26 mouse cellular contexts compared by ENCODE assay signal in genomic region chr6:73113898-73114297, GRCm38 (mm10).
DNase-seq lines count a peak whose midpoint lies in the region; ATAC-seq and TF ChIP-seq lines count a peak whose summit lies in the region.
"Had no signal": no experiment of that assay in that cellular context is flagged by ENCODE, and none has a peak within 500 bp of the region (broad histone marks: within the 10 kb centered on the region; RNA-seq: fewer than 3 reads in every experiment).

No protein-coding gene starts in this region.

- 0 out of 2 replicates have a peak, but pooled peaks cover 2% of the 10 kb centered on the region for H3K4me1 ChIP-seq in limb, embryonic 14.5 days (ENCODE audit: control insufficient read depth, insufficient read depth, low read length)
- no peaks in the 10 kb centered on the region for H3K4me1 ChIP-seq in limb, embryonic 10.5 days
- H3K4me1 ChIP-seq in MEL (ENCODE audit: control insufficient read depth in 1 of 2, insufficient read depth in 2 of 2, low read length in 2 of 2): no peaks in the 10 kb centered on the region
- H3K4me1 ChIP-seq: embryonic facial prominence, embryonic 12.5 days; forebrain, embryonic 15.5 days; heart, embryonic 10.5 days; hindbrain, embryonic 12.5 days; intestine, embryonic 15.5 days; limb, embryonic 13.5 days; liver, embryonic 12.5 days; neural tube, embryonic 15.5 days had no signal

- TF ChIP-seq CTCF in MEL (IDR thresholded peaks at IDR 0.05 in 2 of 3, conservative IDR thresholded peaks at IDR 0.05 in 1 of 3; ENCODE audit: control insufficient read depth in 1 of 3, insufficient read depth in 1 of 3, low read depth in 2 of 3, low read length in 3 of 3, poor library complexity in 1 of 3, severe bottlenecking in 1 of 3): no peak

- H3K9me3 ChIP-seq in limb, embryonic 14.5 days (ENCODE audit: control insufficient read depth, low read length): no peaks in the 10 kb centered on the region
- H3K9me3 ChIP-seq in limb, embryonic 10.5 days (replicated peaks): no peaks in the 10 kb centered on the region
- no peaks in the 10 kb centered on the region for H3K9me3 ChIP-seq in MEL (replicated peaks; ENCODE audit: insufficient read depth, low read length)
- H3K9me3 ChIP-seq: embryonic facial prominence, embryonic 12.5 days; forebrain, embryonic 15.5 days; heart, embryonic 10.5 days; heart, embryonic 15.5 days; hindbrain, embryonic 12.5 days; intestine, embryonic 15.5 days; limb, embryonic 13.5 days; liver, embryonic 12.5 days; neural tube, embryonic 15.5 days had no signal

- no peak overlapping the region for H3K9ac ChIP-seq in limb, embryonic 14.5 days (ENCODE audit: low read depth, low read length, severe bottlenecking)
- no peak overlapping the region for H3K9ac ChIP-seq in MEL (ENCODE audit: control insufficient read depth, low read depth, low read length, poor library complexity, severe bottlenecking)
- H3K9ac ChIP-seq: embryonic facial prominence, embryonic 12.5 days; forebrain, embryonic 15.5 days; heart, embryonic 15.5 days; hindbrain, embryonic 12.5 days; intestine, embryonic 15.5 days; limb, embryonic 13.5 days; liver, embryonic 12.5 days; liver, postnatal 0 days; neural tube, embryonic 15.5 days had no signal

- DNase-seq in heart, adult 11 months: peak; percentile 55
- no peak for DNase-seq in heart, adult 8-10 months (ENCODE audit: low spot score)
- DNase-seq in limb, embryonic 14.5 days (ENCODE audit: low spot score): no peak
- DNase-seq in limb, embryonic 10.5 days (ENCODE audit: low spot score): no peak
- DNase-seq in MEL (ENCODE audit: low read depth, low spot score): peak; percentile 1
- no peak for DNase-seq in ovary, postnatal 10 days (ENCODE audit: low spot score)
- no peak for DNase-seq in adrenal gland, postnatal 14 days
- DNase-seq: cerebellum, adult 9-10 months; cerebellum, postnatal 36 days; embryo, embryonic 11 days; liver, postnatal 0 days; midbrain, embryonic 14.5 days; right cerebral cortex, postnatal 25 days; thymus, postnatal 25 days had no signal

- no peaks in the 10 kb centered on the region for H3K27me3 ChIP-seq in limb, embryonic 14.5 days (ENCODE audit: control insufficient read depth, insufficient read depth, low read length)
- H3K27me3 ChIP-seq in limb, embryonic 10.5 days (ENCODE audit: low read depth, poor library complexity, severe bottlenecking): no peaks in the 10 kb centered on the region
- no peaks in the 10 kb centered on the region for H3K27me3 ChIP-seq in MEL (ENCODE audit: control insufficient read depth in 1 of 2, insufficient read depth in 2 of 2, low read length in 2 of 2)
- H3K27me3 ChIP-seq: embryonic facial prominence, embryonic 12.5 days; forebrain, embryonic 15.5 days; heart, embryonic 15.5 days; hindbrain, embryonic 12.5 days; intestine, embryonic 15.5 days; limb, embryonic 13.5 days; liver, embryonic 12.5 days; neural tube, embryonic 15.5 days had no signal

- no peak for TF ChIP-seq EP300 in MEL (IDR thresholded peaks at IDR 0.05; ENCODE audit: low read depth in 1 of 2, low read length in 2 of 2)

- H3K4me2 ChIP-seq in limb, embryonic 14.5 days (replicated peaks; ENCODE audit: low read depth, low read length, severe bottlenecking): no peak overlapping the region
- H3K4me2 ChIP-seq: embryonic facial prominence, embryonic 12.5 days; forebrain, embryonic 15.5 days; heart, embryonic 15.5 days; hindbrain, embryonic 12.5 days; intestine, embryonic 15.5 days; limb, embryonic 13.5 days; liver, embryonic 12.5 days; neural tube, embryonic 15.5 days had no signal

- no peaks in the 10 kb centered on the region for H3K79me2 ChIP-seq in MEL (ENCODE audit: control insufficient read depth, insufficient read depth, low read length, poor library complexity)

- TF ChIP-seq POLR2A in limb, embryonic 14.5 days (IDR thresholded peaks at IDR 0.05; ENCODE audit: borderline replicate concordance, extremely low read depth, insufficient read depth, insufficient read length): no peak
- TF ChIP-seq POLR2A in MEL (IDR thresholded peaks at IDR 0.05; ENCODE audit: control insufficient read depth in 1 of 2, insufficient read depth in 1 of 2, low read depth in 1 of 2, low read length in 2 of 2, poor library complexity in 1 of 2): no peak

- H3K27ac ChIP-seq in limb, embryonic 14.5 days (replicated peaks; ENCODE audit: low read depth, low read length): no peak overlapping the region
- H3K27ac ChIP-seq in limb, embryonic 10.5 days: no peak overlapping the region
- no peak overlapping the region for H3K27ac ChIP-seq in MEL (ENCODE audit: control insufficient read depth, low read depth, low read length)
- H3K27ac ChIP-seq: embryonic facial prominence, embryonic 12.5 days; forebrain, embryonic 15.5 days; heart, embryonic 10.5 days; heart, embryonic 15.5 days; hindbrain, embryonic 12.5 days; hindbrain, postnatal 0 days; intestine, embryonic 15.5 days; left cerebral cortex, adult 2 months; limb, embryonic 13.5 days; liver, embryonic 12.5 days; neural tube, embryonic 15.5 days had no signal

- no peak for TF ChIP-seq RAD21 in MEL (IDR thresholded peaks at IDR 0.05; ENCODE audit: low read depth, low read length)

- no peaks in the 10 kb centered on the region for H3K36me3 ChIP-seq in limb, embryonic 14.5 days (ENCODE audit: control insufficient read depth, insufficient read depth, low read length)
- H3K36me3 ChIP-seq in limb, embryonic 10.5 days: no peaks in the 10 kb centered on the region
- no peaks in the 10 kb centered on the region for H3K36me3 ChIP-seq in MEL (ENCODE audit: control insufficient read depth in 1 of 2, insufficient read depth in 2 of 2, low read length in 2 of 2)
- H3K36me3 ChIP-seq: embryonic facial prominence, embryonic 12.5 days; forebrain, embryonic 15.5 days; heart, embryonic 10.5 days; heart, embryonic 15.5 days; hindbrain, embryonic 12.5 days; intestine, embryonic 15.5 days; limb, embryonic 13.5 days; liver, embryonic 12.5 days; neural tube, embryonic 15.5 days had no signal

- 76% methylated on average over 2 of the region's 2 CpGs for WGBS in limb, embryonic 14.5 days
- 75% methylated on average over 2 of the region's 2 CpGs for WGBS in limb, embryonic 10.5 days

- 0 out of 2 replicates have a peak, but pooled peaks have one; percentile 9 for ATAC-seq in limb, embryonic 14.5 days (ENCODE audit: low FRiP score, low read depth)
- peak; percentile 81 to 91 for ATAC-seq in hematopoietic stem cell, adult 5-6 weeks (replicated peaks in 1 of 2; ENCODE audit: insufficient read depth in 1 of 2, low FRiP score in 2 of 2, low TSS enrichment in 1 of 2, low read depth in 1 of 2, poor library complexity in 2 of 2, severe bottlenecking in 2 of 2)
- ATAC-seq: forebrain, embryonic 15.5 days; hindbrain, postnatal 0 days; intestine, embryonic 15.5 days; liver, embryonic 12.5 days; liver, postnatal 0 days had no signal

- no peak overlapping the region for H3K4me3 ChIP-seq in limb, embryonic 14.5 days (replicated peaks; ENCODE audit: low read length)
- H3K4me3 ChIP-seq in limb, embryonic 10.5 days: no peak overlapping the region
- H3K4me3 ChIP-seq in MEL (ENCODE audit: control insufficient read depth in 1 of 2, insufficient read depth in 1 of 2, low read depth in 2 of 2, low read length in 2 of 2): no peak overlapping the region
- H3K4me3 ChIP-seq: embryonic facial prominence, embryonic 12.5 days; forebrain, embryonic 15.5 days; heart, embryonic 10.5 days; heart, embryonic 15.5 days; hindbrain, embryonic 12.5 days; intestine, embryonic 15.5 days; left cerebral cortex, adult 2 months; limb, embryonic 13.5 days; liver, embryonic 12.5 days; neural tube, embryonic 15.5 days had no signal

TF ChIP-seq in MEL, 35 proteins besides CTCF, POLR2A, EP300 and RAD21:
- TF ChIP-seq POLR2AphosphoS2 (IDR thresholded peaks at IDR 0.05; ENCODE audit: low read length): no peak

Comparison
In these comparisons a context has a peak if more than half of its experiments do, and no peak if none do; other contexts are left out.
1. DNase-seq: peak in heart, adult 11 months (single experiment) and MEL (single experiment); none in heart, adult 8-10 months (single experiment), limb, embryonic 14.5 days (single experiment), limb, embryonic 10.5 days (single experiment), ovary, postnatal 10 days (single experiment) and adrenal gland, postnatal 14 days (single experiment).